Mouse (Mus musculus) embryonic facial prominence, embryonic 14.5 days (tissue): ENCODE results near the gene Dusp8. TPM values are rescaled to one million over a fixed set of nuclear protein-coding genes. Genes with fewer than 3 reads are reported as not detected.

Experiments
- ATAC-seq: fragments of 200-750 bp; cut with Nextera tagmentation; 2 replicates; pipeline ENCODE4 v1.8.0; 2017; ENCODE audit warnings: low read depth, moderate number of reproducible peaks, moderate TSS enrichment
- DNase-seq: peaks from one replicate; pipeline ENCODE4 v3.0.0-alpha.2; 2015; ENCODE audit warnings: low spot score
- H3K27ac ChIP-seq: fragments of 300-500 bp; sonication (generic); replicated peaks from 2 replicates; pipeline ENCODE4 v1.5.1; 2014; ENCODE audit warnings: low read depth, mild to moderate bottlenecking, low read length, moderate library complexity
- H3K27me3 ChIP-seq: fragments of 300-500 bp; sonication (generic); replicated peaks from 2 replicates; pipeline ENCODE4 v1.6.1; 2014; ENCODE audit warnings: low read length; ENCODE audit not compliant: control insufficient read depth, insufficient read depth
- H3K36me3 ChIP-seq: fragments of 300-500 bp; sonication (generic); 2 replicates; pipeline ENCODE4 v1.6.1; 2014; ENCODE audit warnings: low read length, mixed read lengths; ENCODE audit not compliant: control insufficient read depth, insufficient read depth
- H3K4me1 ChIP-seq: fragments of 300-500 bp; sonication (generic); 2 replicates; pipeline ENCODE4 v1.6.1; 2014; ENCODE audit warnings: antibody characterized with exemption, low read length; ENCODE audit not compliant: control insufficient read depth, insufficient read depth
- H3K4me2 ChIP-seq: fragments of 300-500 bp; sonication (generic); 2 replicates; pipeline ENCODE4 v1.6.1; 2014; ENCODE audit warnings: low read depth, mild to moderate bottlenecking, low read length, moderate library complexity, mixed read lengths
- H3K4me3 ChIP-seq: fragments of 300-500 bp; sonication (generic); 2 replicates; pipeline ENCODE4 v1.5.1; 2014; ENCODE audit warnings: low read depth, mild to moderate bottlenecking, low read length
- H3K9ac ChIP-seq: fragments of 300-500 bp; sonication (generic); 2 replicates; pipeline ENCODE4 v1.6.1; 2014; ENCODE audit warnings: low read depth, mild to moderate bottlenecking, low read length, moderate library complexity, mixed read lengths
- H3K9me3 ChIP-seq: fragments of 300-500 bp; sonication (generic); 2 replicates; pipeline ENCODE4 v1.6.1; 2016; ENCODE audit warnings: low read length; ENCODE audit not compliant: control insufficient read depth
- WGBS: fragments of 180-500 bp; shearing (Covaris S2); extraction: QIAGEN DNeasy Blood & Tissue Kit; methylation state at CpG from one replicate; pipeline ENCODE4 v1.1.7; 2014; 5-methylcytosine and 5-hydroxymethylcytosine counted together
- polyA plus RNA-seq: library from polyadenylated mRNA; unstranded; fragments of >200 nt; fragmentation: Nextera tagmentation; extraction: Ambion mirVana; gene quantifications from 2 replicates; pipeline ENCODE4 v1.2.1, GENCODE M21; 2014

Dusp8 gene
- polyA plus RNA-seq, 1 experiment from 2014 or later, result 11.1 TPM

- 56% methylated on average over 17 of the region's 17 CpGs for WGBS
- peaks cover 73% of the 10 kb centered on the region for H3K27me3 ChIP-seq
These were observed 5.8 kb downstream of the Dusp8 start for GRCm38 (mm10) chr7:142089648-142090447.

GRCm38 (mm10) chr7:142088886-142089285 lies 6.8 kb downstream of the Dusp8 start:
- no peak overlapping the region for H3K4me3 ChIP-seq
- H3K4me1 ChIP-seq, result peaks cover 7% of the 10 kb centered on the region
- H3K4me2 ChIP-seq, result no peak overlapping the region
- no peak overlapping the region for H3K9ac ChIP-seq
- ATAC-seq, result peak; percentile 72; the same call in 1 of the 2 replicates
- H3K36me3 ChIP-seq, result no peaks in the 10 kb centered on the region
- no peaks in the 10 kb centered on the region for H3K9me3 ChIP-seq
- WGBS, result 4% methylated on average over 5 of the region's 5 CpGs
- peak; percentile 80 for DNase-seq
- H3K27me3 ChIP-seq, result peaks cover 73% of the 10 kb centered on the region
- no peak overlapping the region for H3K27ac ChIP-seq

More at GRCm38 (mm10) chr7:142089648-142090447, 5.8 kb downstream of the Dusp8 start:
- Histone ChIP-seq H3K9me3 (no peaks in the 10 kb centered on the region), H3K4me3 (no peak overlapping the region), H3K27ac (no peak overlapping the region), H3K9ac (no peak overlapping the region; the same call in 1 of the 2 replicates), H3K4me2 (no peak overlapping the region), H3K36me3 (no peaks in the 10 kb centered on the region), H3K4me1 (peaks cover 3% of the 10 kb centered on the region)
- ATAC-seq (no peak), DNase-seq (no peak)

DNA sequence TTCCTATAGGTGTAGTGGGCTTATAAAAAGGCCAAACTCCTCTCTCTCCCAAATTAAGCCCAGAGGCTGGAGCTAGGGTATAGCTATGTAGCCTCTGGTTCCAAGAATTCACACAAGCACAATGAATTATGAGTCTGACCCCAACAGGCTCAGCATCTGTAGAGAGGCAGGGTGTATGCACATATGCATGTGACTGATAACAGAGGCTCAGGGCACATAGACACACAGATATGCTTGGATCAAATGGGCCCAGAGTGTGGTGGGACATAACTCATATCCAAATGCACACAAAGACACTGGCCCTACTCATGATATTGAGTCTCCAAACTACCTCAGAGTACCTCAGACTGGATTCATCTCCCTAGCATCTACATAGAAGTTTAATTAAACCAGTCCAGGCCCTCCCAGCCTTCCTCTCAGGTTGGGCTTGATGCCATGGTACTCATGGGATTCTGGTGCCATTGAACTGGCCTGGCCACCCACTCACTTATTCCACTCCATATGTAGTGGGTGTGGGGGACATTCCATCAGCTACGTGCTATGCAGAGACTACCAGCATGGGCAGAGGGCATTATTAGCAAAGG lies 8.5 kb downstream of the Dusp8 start:
- ATAC-seq, result no peak
- 69% methylated on average over 1 of the region's 1 CpGs for WGBS
- H3K27ac ChIP-seq, result no peak overlapping the region
- 0 out of 2 replicates have a peak, but pooled peaks cover 4% of the 10 kb centered on the region for H3K36me3 ChIP-seq
- no peak overlapping the region for H3K9ac ChIP-seq
- no peak overlapping the region for H3K4me3 ChIP-seq
- no peaks in the 10 kb centered on the region for H3K9me3 ChIP-seq
- no peak for DNase-seq
- peaks cover 5% of the 10 kb centered on the region; the same call in 1 of the 2 replicates for H3K4me1 ChIP-seq
- peaks cover 73% of the 10 kb centered on the region for H3K27me3 ChIP-seq
- H3K4me2 ChIP-seq, result no peak overlapping the region

DNA sequence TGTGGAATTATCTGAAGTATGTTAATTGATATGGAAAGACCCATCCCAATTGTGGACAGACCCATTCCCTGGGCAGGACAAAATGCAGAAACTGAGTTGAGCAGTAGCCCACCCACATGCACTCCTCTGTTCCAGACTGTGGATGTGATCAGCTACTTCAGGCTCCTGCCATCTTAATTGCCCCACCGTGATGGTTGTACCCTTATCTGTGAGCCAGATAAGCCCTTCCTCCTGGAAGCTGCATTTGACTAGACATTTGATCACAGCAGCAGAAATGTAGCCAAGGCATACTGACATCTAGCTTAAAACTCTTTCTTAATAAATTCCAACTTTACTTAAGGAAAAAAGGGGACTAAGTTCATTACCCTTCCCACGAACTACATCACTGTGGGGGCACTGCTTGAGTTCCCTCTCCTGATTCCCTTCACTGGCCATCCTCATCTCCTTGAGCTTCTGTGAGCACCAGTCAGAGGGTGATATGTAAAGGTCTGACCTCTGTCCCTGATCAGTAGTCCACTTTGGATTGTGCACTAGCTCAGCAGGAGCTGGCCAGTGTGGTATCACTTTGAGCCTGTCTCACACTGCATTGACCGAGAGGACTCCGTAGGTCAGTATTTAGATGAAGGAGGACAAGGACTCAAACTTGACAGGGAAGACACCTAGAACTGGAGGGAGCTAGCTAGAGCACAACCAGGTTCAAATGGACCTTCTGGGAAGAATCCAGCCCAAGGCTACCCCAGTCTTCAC lies 9.3 kb downstream of the Dusp8 start:
- no peak overlapping the region for H3K27ac ChIP-seq
- no peak overlapping the region for H3K4me2 ChIP-seq
- WGBS, result 90% methylated on average over 4 of the region's 4 CpGs
- DNase-seq (no peak), ATAC-seq (no peak)
- H3K9me3 ChIP-seq, result no peaks in the 10 kb centered on the region
- no peak overlapping the region for H3K4me3 ChIP-seq
- H3K9ac ChIP-seq, result no peak overlapping the region
- H3K4me1 ChIP-seq, result peaks cover 5% of the 10 kb centered on the region; the same call in 1 of the 2 replicates
- peaks cover 73% of the 10 kb centered on the region for H3K27me3 ChIP-seq
- 0 out of 2 replicates have a peak, but pooled peaks cover 4% of the 10 kb centered on the region for H3K36me3 ChIP-seq

DNA sequence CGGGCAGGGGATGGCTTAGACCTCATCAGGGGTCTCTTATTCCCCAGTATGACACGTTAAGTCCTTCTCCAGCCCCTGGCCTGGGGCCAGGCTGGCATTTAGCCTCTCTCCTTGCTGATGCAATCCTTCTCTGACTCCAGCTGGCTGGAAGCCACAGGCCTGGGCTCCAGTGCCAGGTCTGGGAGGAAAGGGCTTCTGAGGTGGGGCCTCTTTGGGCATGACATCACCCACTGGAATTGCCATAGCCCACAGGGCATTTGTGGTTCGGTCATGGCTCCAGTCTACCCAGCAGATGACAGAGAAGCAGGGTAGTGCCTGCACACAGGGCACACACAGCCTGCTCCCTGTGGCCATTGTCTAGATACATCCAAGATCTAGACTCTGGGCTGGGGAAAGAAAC lies 10.8 kb downstream of the Dusp8 start:
- Histone ChIP-seq H3K9me3 (no peaks in the 10 kb centered on the region), H3K4me3 (no peak overlapping the region), H3K9ac (no peak overlapping the region), H3K4me2 (no peak overlapping the region), H3K36me3 (0 out of 2 replicates have a peak, but pooled peaks cover 4% of the 10 kb centered on the region), H3K27me3 (peaks cover 75% of the 10 kb centered on the region), H3K4me1 (peaks cover 5% of the 10 kb centered on the region; the same call in 1 of the 2 replicates), H3K27ac (no peak overlapping the region)
- DNase-seq (peak; percentile 61), ATAC-seq (no peak)
- 48% methylated on average over 3 of the region's 3 CpGs for WGBS

DNA sequence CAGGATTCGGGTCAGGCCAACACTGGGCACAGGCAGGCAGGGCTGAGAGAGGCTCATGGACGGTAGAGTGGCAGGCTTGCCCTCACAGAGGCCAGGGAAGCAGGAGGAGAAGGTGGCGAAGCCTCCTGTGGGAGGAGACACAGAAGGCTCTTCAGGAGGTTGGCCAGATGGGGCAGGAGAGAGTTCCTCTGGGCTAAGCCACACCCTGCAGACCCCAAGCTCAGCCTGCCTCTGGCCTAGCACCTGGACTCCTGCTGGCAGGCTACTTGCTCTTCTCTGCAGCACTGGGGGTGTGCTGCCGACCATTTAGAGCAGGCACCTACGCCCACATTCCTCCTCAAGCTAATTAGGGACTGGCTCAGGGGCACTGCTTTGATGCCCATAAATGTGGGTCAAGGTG lies 11.2 kb downstream of the Dusp8 start:
- Histone ChIP-seq H3K27ac (no peak overlapping the region), H3K4me3 (no peak overlapping the region), H3K27me3 (peaks cover 71% of the 10 kb centered on the region), H3K9ac (no peak overlapping the region), H3K9me3 (no peaks in the 10 kb centered on the region), H3K36me3 (0 out of 2 replicates have a peak, but pooled peaks cover 4% of the 10 kb centered on the region), H3K4me1 (peaks cover 5% of the 10 kb centered on the region; the same call in 1 of the 2 replicates), H3K4me2 (no peak overlapping the region)
- DNase-seq (no peak), ATAC-seq (0 out of 2 replicates have a peak, but pooled peaks have one; percentile 30)
- WGBS, result 28% methylated on average over 5 of the region's 5 CpGs

DNA sequence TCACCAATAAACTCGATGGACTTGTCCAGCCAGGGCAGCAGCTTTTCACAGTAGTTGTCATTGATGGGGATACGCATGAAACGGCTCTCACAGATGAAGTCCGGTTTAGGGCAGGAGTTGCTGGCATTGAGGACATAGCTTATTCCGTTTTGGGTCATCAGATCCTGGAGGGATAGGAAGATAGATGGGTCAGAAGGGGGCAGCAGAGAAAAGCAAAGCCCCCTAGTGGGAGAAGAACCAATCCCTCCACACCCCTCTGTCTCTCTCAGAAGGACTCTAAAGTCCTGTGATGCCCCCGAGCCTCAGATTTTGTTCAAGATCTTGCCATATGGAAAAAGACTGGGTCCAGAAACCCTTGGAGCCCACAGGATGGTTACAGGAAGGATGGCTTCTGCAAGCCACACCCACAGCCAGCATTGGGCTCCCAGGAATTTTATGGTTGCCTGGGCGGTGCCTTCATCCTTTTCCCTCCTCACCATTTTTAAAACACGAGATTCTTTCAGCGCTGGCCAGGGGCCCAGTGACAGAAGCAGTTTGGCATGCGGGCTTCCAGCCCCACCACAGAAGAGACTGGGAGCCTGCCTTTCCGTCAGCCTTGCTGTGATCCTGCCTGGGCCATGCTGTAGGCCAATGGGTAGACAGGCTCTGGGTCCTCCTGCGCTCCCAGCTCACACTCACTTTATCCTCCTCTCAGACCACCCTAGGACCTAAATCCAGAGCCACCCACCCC lies 11.9 kb downstream of the Dusp8 start:
- 31% methylated on average over 11 of the region's 12 CpGs for WGBS
- H3K27me3 ChIP-seq, result peaks cover 67% of the 10 kb centered on the region
- H3K4me3 ChIP-seq, result no peak overlapping the region
- peaks cover 5% of the 10 kb centered on the region; the same call in 1 of the 2 replicates for H3K4me1 ChIP-seq
- H3K36me3 ChIP-seq, result 0 out of 2 replicates have a peak, but pooled peaks cover 4% of the 10 kb centered on the region
- H3K9ac ChIP-seq, result no peak overlapping the region
- peak; percentile 58 for DNase-seq
- 0 out of 2 replicates have a peak, but pooled peaks have one; percentile 34 for ATAC-seq
- H3K9me3 ChIP-seq, result no peaks in the 10 kb centered on the region
- H3K4me2 ChIP-seq, result no peak overlapping the region
- H3K27ac ChIP-seq, result no peak overlapping the region
